Mouse (Mus musculus) limb, embryonic 13.5 days (tissue): ENCODE results near the gene Efs. TPM values are rescaled to one million over a fixed set of nuclear protein-coding genes. Genes with fewer than 3 reads are reported as not detected.

Source experiments
- ATAC-seq: fragments of 200-750 bp; cut with Nextera tagmentation; 2 replicates; pipeline ENCODE4 v1.8.0; 2017; ENCODE audit warnings: low read depth, moderate number of reproducible peaks, moderate TSS enrichment; ENCODE audit not compliant: low FRiP score
- H3K27ac ChIP-seq: fragments of 300-500 bp; sonication (generic); 2 replicates; pipeline ENCODE4 v1.5.1; 2015; ENCODE audit warnings: inconsistent platforms, mild to moderate bottlenecking, moderate library complexity
- H3K27me3 ChIP-seq: fragments of 300-500 bp; sonication (generic); 2 replicates; pipeline ENCODE4 v1.6.1; 2015; ENCODE audit warnings: mild to moderate bottlenecking, inconsistent platforms
- H3K36me3 ChIP-seq: fragments of 300-500 bp; sonication (generic); 2 replicates; pipeline ENCODE4 v1.6.1; 2015; ENCODE audit warnings: inconsistent platforms, mild to moderate bottlenecking, moderate library complexity
- H3K4me1 ChIP-seq: fragments of 300-500 bp; sonication (generic); 2 replicates; pipeline ENCODE4 v1.6.1; 2015; ENCODE audit warnings: inconsistent platforms
- H3K4me2 ChIP-seq: fragments of 300-500 bp; sonication (generic); replicated peaks from 2 replicates; pipeline ENCODE4 v1.6.1; 2015; ENCODE audit warnings: inconsistent platforms, mild to moderate bottlenecking, moderate library complexity
- H3K4me3 ChIP-seq: fragments of 300-500 bp; sonication (generic); 2 replicates; pipeline ENCODE4 v1.5.1; 2015; ENCODE audit warnings: moderate library complexity, mild to moderate bottlenecking, inconsistent platforms
- H3K9ac ChIP-seq: fragments of 300-500 bp; sonication (generic); 2 replicates; pipeline ENCODE4 v1.6.1; 2015; ENCODE audit warnings: mild to moderate bottlenecking, inconsistent platforms
- H3K9me3 ChIP-seq: fragments of 300-500 bp; sonication (generic); 2 replicates; pipeline ENCODE4 v1.6.1; 2016; ENCODE audit warnings: inconsistent platforms
- WGBS: fragments of 180-500 bp; shearing (Covaris S2); methylation state at CpG from one replicate; pipeline ENCODE4 v1.1.7; 2015; 5-methylcytosine and 5-hydroxymethylcytosine counted together
- polyA plus RNA-seq: library from polyadenylated mRNA; unstranded; fragments of >200 nt; fragmentation: Nextera tagmentation; extraction: Ambion mirVana; gene quantifications from 2 replicates; pipeline ENCODE4 v1.2.1, GENCODE M21; 2015

The Efs gene
- polyA plus RNA-seq, 1 experiment from 2014 or later: 50.4 TPM

GRCm38 (mm10) chr14:54912109-54912850, 13.6 kb downstream of the Efs start:
- WGBS: 2% methylated on average over 52 of the region's 69 CpGs
- Histone ChIP-seq H3K4me3 (peak overlapping the region; percentile 91), H3K27ac (peak overlapping the region; percentile 91), H3K4me2 (peak overlapping the region; percentile 96), H3K27me3 (no peaks in the 10 kb centered on the region), H3K4me1 (peaks cover 31% of the 10 kb centered on the region), H3K36me3 (peaks cover 67% of the 10 kb centered on the region), H3K9me3 (no peaks in the 10 kb centered on the region), H3K9ac (peak overlapping the region; percentile 96)
- peak; percentile 52 for ATAC-seq

GRCm38 (mm10) chr14:54908682-54909081, 17.2 kb downstream of the Efs start:
- 88% methylated on average over 7 of the region's 7 CpGs for WGBS
- H3K27ac ChIP-seq: no peak overlapping the region
- H3K4me3 ChIP-seq: no peak overlapping the region
- no peaks in the 10 kb centered on the region for H3K9me3 ChIP-seq
- peaks cover 77% of the 10 kb centered on the region for H3K36me3 ChIP-seq
- ATAC-seq: no peak
- peaks cover 29% of the 10 kb centered on the region for H3K4me1 ChIP-seq
- no peak overlapping the region for H3K4me2 ChIP-seq
- peak overlapping the region; percentile 48; the same call in 1 of the 2 replicates for H3K9ac ChIP-seq
- H3K27me3 ChIP-seq: no peaks in the 10 kb centered on the region

- Histone ChIP-seq H3K36me3 (peaks cover 61% of the 10 kb centered on the region), H3K4me3 (no peak overlapping the region), H3K9me3 (no peaks in the 10 kb centered on the region), H3K4me1 (no peaks in the 10 kb centered on the region), H3K9ac (no peak overlapping the region), H3K27me3 (no peaks in the 10 kb centered on the region), H3K4me2 (no peak overlapping the region), H3K27ac (no peak overlapping the region)
- 87% methylated on average over 4 of the region's 4 CpGs for WGBS
- ATAC-seq: no peak
Measured at GRCm38 (mm10) chr14:54903641-54904040, 22.3 kb downstream of the Efs start.

- no peak overlapping the region for H3K4me2 ChIP-seq
- no peak overlapping the region for H3K4me3 ChIP-seq
- H3K27me3 ChIP-seq: no peaks in the 10 kb centered on the region
- peak; percentile 64; the same call in 1 of the 2 replicates for ATAC-seq
- peaks cover 7% of the 10 kb centered on the region for H3K4me1 ChIP-seq
- no peaks in the 10 kb centered on the region for H3K9me3 ChIP-seq
- WGBS: 2% methylated on average over 3 of the region's 3 CpGs
- peaks cover 60% of the 10 kb centered on the region for H3K36me3 ChIP-seq
- no peak overlapping the region for H3K9ac ChIP-seq
- H3K27ac ChIP-seq: no peak overlapping the region; the same call in 1 of the 2 replicates
Measured at GRCm38 (mm10) chr14:54900383-54900782, 25.5 kb downstream of the Efs start.

- H3K4me1 ChIP-seq: peaks cover 12% of the 10 kb centered on the region
- H3K27me3 ChIP-seq: no peaks in the 10 kb centered on the region
- no peak overlapping the region for H3K9ac ChIP-seq
- no peak overlapping the region for H3K4me3 ChIP-seq
- H3K36me3 ChIP-seq: peaks cover 36% of the 10 kb centered on the region
- WGBS: 62% methylated on average over 2 of the region's 2 CpGs
- H3K27ac ChIP-seq: no peak overlapping the region
- ATAC-seq: no peak
- no peak overlapping the region for H3K4me2 ChIP-seq
- no peaks in the 10 kb centered on the region for H3K9me3 ChIP-seq
Measured at GRCm38 (mm10) chr14:54897445-54897844, 28.5 kb downstream of the Efs start.

GRCm38 (mm10) chr14:54894296-54895151, 31.4 kb downstream of the Efs start:
- WGBS: 1% methylated on average over 50 of the region's 54 CpGs

GRCm38 (mm10) chr14:54893651-54894181, 32.2 kb downstream of the Efs start:
- H3K27ac ChIP-seq: peak overlapping the region; percentile 92
- H3K27me3 ChIP-seq: no peaks in the 10 kb centered on the region
- H3K4me1 ChIP-seq: peaks cover 12% of the 10 kb centered on the region
- peak overlapping the region; percentile 98 for H3K9ac ChIP-seq
- no peaks in the 10 kb centered on the region for H3K9me3 ChIP-seq
- H3K4me3 ChIP-seq: peak overlapping the region; percentile 96
- H3K36me3 ChIP-seq: peaks cover 31% of the 10 kb centered on the region
- peak overlapping the region; percentile 61 for H3K4me2 ChIP-seq
- ATAC-seq: peak; percentile 98
- WGBS: under 1% methylated on average over 38 of the region's 38 CpGs

More at GRCm38 (mm10) chr14:54894296-54895151, 31.4 kb downstream of the Efs start:
- H3K27ac ChIP-seq: peak overlapping the region; percentile 92
- peak overlapping the region; percentile 96 for H3K4me3 ChIP-seq
- H3K9me3 ChIP-seq: no peaks in the 10 kb centered on the region
- H3K9ac ChIP-seq: peak overlapping the region; percentile 98
- H3K4me1 ChIP-seq: peaks cover 12% of the 10 kb centered on the region
- peaks cover 36% of the 10 kb centered on the region for H3K36me3 ChIP-seq
- peak overlapping the region; percentile 84 for H3K4me2 ChIP-seq
- H3K27me3 ChIP-seq: no peaks in the 10 kb centered on the region
- peak; percentile 46 for ATAC-seq

- no peaks in the 10 kb centered on the region for H3K27me3 ChIP-seq
- peaks cover 18% of the 10 kb centered on the region for H3K36me3 ChIP-seq
- peak within 1 kb of the TSS; percentile 61 for H3K4me2 ChIP-seq
- ATAC-seq: no peak
- H3K4me1 ChIP-seq: peaks cover 12% of the 10 kb centered on the region
- 92% methylated on average over 3 of the region's 3 CpGs for WGBS
- 0 out of 2 replicates have a peak within 1 kb of the TSS, but pooled peaks have one; percentile 74 for H3K27ac ChIP-seq
- no peaks in the 10 kb centered on the region for H3K9me3 ChIP-seq
- 0 out of 2 replicates have a peak within 1 kb of the TSS, but pooled peaks have one; percentile 40 for H3K9ac ChIP-seq
- H3K4me3 ChIP-seq: peak within 1 kb of the TSS; percentile 96
Measured at GRCm38 (mm10) chr14:54892200-54892599, 33.7 kb downstream of the Efs start, which contains the start of gene Pabpn1. Gene Pabpn1, plus strand, starts transcription at chr14:54892500.

GRCm38 (mm10) chr14:54885309-54885708, 40.6 kb downstream of the Efs start:
- Histone ChIP-seq H3K4me2 (peak overlapping the region; percentile 86), H3K4me1 (peaks cover 22% of the 10 kb centered on the region), H3K36me3 (peaks cover 14% of the 10 kb centered on the region), H3K9ac (peak overlapping the region; percentile 86), H3K9me3 (no peaks in the 10 kb centered on the region), H3K27me3 (no peaks in the 10 kb centered on the region), H3K27ac (no peak overlapping the region), H3K4me3 (0 out of 2 replicates have a peak overlapping the region, but pooled peaks have one; percentile 71)
- WGBS: 89% methylated on average over 11 of the region's 11 CpGs
- no peak for ATAC-seq

GRCm38 (mm10) chr14:54884022-54884712, 41.8 kb downstream of the Efs start:
- Histone ChIP-seq H3K27me3 (no peaks in the 10 kb centered on the region), H3K9ac (peak overlapping the region; percentile 86), H3K36me3 (peaks cover 14% of the 10 kb centered on the region), H3K4me1 (peaks cover 22% of the 10 kb centered on the region), H3K4me2 (peak overlapping the region; percentile 86), H3K9me3 (no peaks in the 10 kb centered on the region), H3K27ac (peak overlapping the region; percentile 95), H3K4me3 (peak overlapping the region; percentile 71)
- peak; percentile 1; the same call in 1 of the 2 replicates for ATAC-seq
- 27% methylated on average over 21 of the region's 21 CpGs for WGBS
